Mouse (Mus musculus) heart, embryonic 14.5 days (tissue): Measurements from ENCODE around the gene 2410004B18Rik. TPM values are rescaled to one million over a fixed set of nuclear protein-coding genes. Genes with fewer than 3 reads are reported as not detected.

Source experiments
- ATAC-seq: fragments of 200-750 bp; cut with Nextera tagmentation; 2 replicates; pipeline ENCODE4 v1.8.0; 2017; ENCODE audit warnings: low read depth, moderate TSS enrichment; ENCODE audit not compliant: insufficient number of reproducible peaks, insufficient read depth, low FRiP score
- H3K27ac ChIP-seq, 2 experiments: fragments of 200-500 bp in 1 of 2; fragments of 300-500 bp in 1 of 2; sonication (generic) in 1 of 2; replicated peaks in 1 of 2; 2 replicates each; pipeline ENCODE4 v1.5.1; 2012 to 2014; ENCODE audit warnings: low read depth in 2 of 2, low read length in 2 of 2, control low read depth in 1 of 2, mild to moderate bottlenecking in 1 of 2, mixed read lengths in 1 of 2; ENCODE audit not compliant: control insufficient read depth in 1 of 2, insufficient read depth in 1 of 2
- H3K27me3 ChIP-seq: fragments of 300-500 bp; sonication (generic); 2 replicates; pipeline ENCODE4 v1.6.1; 2014; ENCODE audit warnings: mild to moderate bottlenecking, low read length, control low read depth; ENCODE audit not compliant: control insufficient read depth, insufficient read depth
- H3K36me3 ChIP-seq: fragments of 300-500 bp; sonication (generic); 2 replicates; pipeline ENCODE4 v1.6.1; 2014; ENCODE audit warnings: mild to moderate bottlenecking, control low read depth, low read length, mixed read lengths; ENCODE audit not compliant: control insufficient read depth, insufficient read depth
- H3K4me1 ChIP-seq, 2 experiments: fragments of 200-500 bp in 1 of 2; fragments of 300-500 bp in 1 of 2; sonication (generic) in 1 of 2; 2 replicates each; pipeline ENCODE4 v1.6.1; 2012 to 2014; ENCODE audit warnings: low read length in 2 of 2, control low read depth in 1 of 2, mixed read lengths in 1 of 2; ENCODE audit not compliant: control insufficient read depth in 2 of 2, insufficient read depth in 2 of 2
- H3K4me2 ChIP-seq: fragments of 300-500 bp; sonication (generic); 2 replicates; pipeline ENCODE4 v1.6.1; 2014; ENCODE audit warnings: mild to moderate bottlenecking, low read length
- H3K4me3 ChIP-seq, 2 experiments: fragments of 200-500 bp in 1 of 2; fragments of 300-500 bp in 1 of 2; sonication (generic) in 1 of 2; 2 replicates each; pipeline ENCODE4 v1.5.1; 2012 to 2014; ENCODE audit warnings: low read length in 2 of 2, mild to moderate bottlenecking in 2 of 2, control low read depth in 1 of 2, low read depth in 1 of 2, moderate library complexity in 1 of 2; ENCODE audit not compliant: control insufficient read depth in 1 of 2, insufficient read depth in 1 of 2
- H3K9ac ChIP-seq: fragments of 300-500 bp; sonication (generic); 2 replicates; pipeline ENCODE4 v1.6.1; 2014; ENCODE audit warnings: mild to moderate bottlenecking, low read length
- H3K9me3 ChIP-seq: fragments of 300-500 bp; sonication (generic); 2 replicates; pipeline ENCODE4 v1.6.1; 2016; ENCODE audit warnings: low read length, control low read depth; ENCODE audit not compliant: control insufficient read depth
- WGBS: fragments of 180-500 bp; shearing (Covaris S2); extraction: QIAGEN DNeasy Blood & Tissue Kit; methylation state at CpG from one replicate; pipeline ENCODE4 v1.1.7; 2014; 5-methylcytosine and 5-hydroxymethylcytosine counted together
- polyA plus RNA-seq: library from polyadenylated mRNA; unstranded; fragments of >200 nt; fragmentation: Nextera tagmentation; extraction: Ambion mirVana; gene quantifications from 2 replicates; pipeline ENCODE4 v1.2.1, GENCODE M21; 2014

The 2410004B18Rik gene
- polyA plus RNA-seq, 1 experiment from 2014 or later: 43.1 TPM

GRCm38 (mm10) chr3:145922019-145922854 lies 15.6 kb upstream of the 2410004B18Rik start, which contains the start of gene Bcl10:
Bcl10 (plus strand) TSS chr3:145922804.
- no peak for ATAC-seq
- Histone ChIP-seq H3K4me2 (peak within 1 kb of the TSS; percentile 70), H3K4me1 (peaks cover 3 to 13% of the 10 kb centered on the region in 2 experiments; a peak in 3 of 4 replicates), H3K9me3 (peaks cover 6% of the 10 kb centered on the region; the same call in 1 of the 2 replicates), H3K4me3 (peak within 1 kb of the TSS; percentile 36 to 77; a peak in 3 of 4 replicates), H3K36me3 (no peaks in the 10 kb centered on the region), H3K27me3 (no peaks in the 10 kb centered on the region), H3K9ac (peak within 1 kb of the TSS; percentile 68), H3K27ac (peak within 1 kb of the TSS; percentile 71 to 82)
- WGBS: 23% methylated on average over 11 of the region's 11 CpGs

DNA sequence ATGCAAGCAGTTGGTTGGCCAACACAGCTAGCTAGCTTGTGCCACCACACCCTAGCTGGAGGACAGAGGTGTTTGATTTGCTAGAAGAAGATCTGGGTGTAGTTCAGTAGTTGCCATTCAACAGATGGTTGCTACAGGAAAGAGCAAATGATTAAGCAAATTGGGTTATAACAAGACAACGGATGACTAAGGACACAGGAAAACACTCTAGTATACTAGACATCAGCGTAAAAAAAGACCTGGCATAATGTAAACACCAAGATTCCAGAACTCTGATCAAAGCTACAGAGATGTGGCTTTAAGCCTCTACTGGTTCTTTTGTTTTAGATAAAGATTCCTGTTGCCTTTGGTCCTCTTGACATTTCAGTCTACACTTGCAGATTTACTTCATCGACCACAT lies 14.8 kb upstream of the 2410004B18Rik start:
- Histone ChIP-seq H3K9me3 (peaks cover 6% of the 10 kb centered on the region; the same call in 1 of the 2 replicates), H3K4me2 (no peak overlapping the region), H3K9ac (no peak overlapping the region), H3K4me1 (peaks cover 3 to 13% of the 10 kb centered on the region in 2 experiments; a peak in 3 of 4 replicates), H3K27me3 (no peaks in the 10 kb centered on the region), H3K36me3 (peaks cover 4% of the 10 kb centered on the region), H3K27ac (no peak overlapping the region), H3K4me3 (no peak overlapping the region)
- WGBS: 62% methylated on average over 3 of the region's 3 CpGs
- ATAC-seq: no peak

DNA sequence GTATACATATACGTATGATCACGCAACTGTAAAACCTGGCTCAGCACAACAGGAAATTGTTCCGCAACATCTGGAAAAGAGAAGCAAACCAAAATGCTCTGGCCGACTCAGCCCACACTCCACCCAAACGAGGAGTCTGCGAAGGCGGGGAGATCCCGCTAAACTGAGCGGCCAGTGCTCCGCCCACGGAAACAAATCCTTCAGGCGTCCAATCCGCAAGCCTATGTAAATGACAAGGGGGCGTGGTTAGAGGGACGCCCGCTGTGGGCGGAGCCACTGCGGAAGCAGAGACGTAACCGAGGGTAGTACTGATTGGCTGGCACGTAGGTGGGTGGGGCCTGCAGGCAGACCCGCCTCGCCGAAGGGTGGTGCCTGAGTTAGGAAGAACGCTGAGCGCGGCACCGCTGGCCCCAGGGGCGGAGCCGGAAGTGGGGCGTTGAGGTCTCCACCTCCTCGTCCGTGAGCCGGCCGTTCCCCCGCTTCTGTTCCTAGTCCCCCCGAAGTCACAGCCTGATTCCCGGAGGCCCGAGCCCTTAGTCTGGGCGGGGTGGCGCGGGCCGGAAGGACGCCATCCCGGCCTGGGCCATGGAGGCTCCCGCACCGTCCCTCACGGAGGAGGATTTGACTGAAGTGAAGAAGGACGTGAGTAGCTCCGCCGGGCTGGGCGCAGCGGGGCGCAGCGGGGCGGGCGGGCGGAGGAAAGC lies 13.8 kb upstream of the 2410004B18Rik start:
- peak overlapping the region; percentile 61 to 77 for H3K4me3 ChIP-seq
- peaks cover 3 to 13% of the 10 kb centered on the region in 2 experiments; a peak in 3 of 4 replicates for H3K4me1 ChIP-seq
- under 1% methylated on average over 58 of the region's 58 CpGs for WGBS
- no peaks in the 10 kb centered on the region for H3K27me3 ChIP-seq
- peak overlapping the region; percentile 74 for H3K4me2 ChIP-seq
- no peaks in the 10 kb centered on the region for H3K9me3 ChIP-seq
- H3K9ac ChIP-seq: peak overlapping the region; percentile 92
- peak; percentile 100 for ATAC-seq
- H3K36me3 ChIP-seq: peaks cover 15% of the 10 kb centered on the region
- peak overlapping the region; percentile 87 to 95 for H3K27ac ChIP-seq

GRCm38 (mm10) chr3:145924649-145925337 lies 13.0 kb upstream of the 2410004B18Rik start:
- H3K9me3 ChIP-seq: no peaks in the 10 kb centered on the region
- H3K4me3 ChIP-seq: peak overlapping the region; percentile 61 to 77
- peak overlapping the region; percentile 92 for H3K9ac ChIP-seq
- peak; percentile 6; the same call in 1 of the 2 replicates for ATAC-seq
- H3K27ac ChIP-seq: peak overlapping the region; percentile 87 to 95
- whole genome bisulfite sequencing: 4% methylated on average over 33 of the region's 39 CpGs
- peaks cover 20% of the 10 kb centered on the region for H3K36me3 ChIP-seq
- no peaks in the 10 kb centered on the region for H3K27me3 ChIP-seq
- peak overlapping the region; percentile 74 for H3K4me2 ChIP-seq
- peaks cover 3 to 13% of the 10 kb centered on the region in 2 experiments; a peak in 3 of 4 replicates for H3K4me1 ChIP-seq

DNA sequence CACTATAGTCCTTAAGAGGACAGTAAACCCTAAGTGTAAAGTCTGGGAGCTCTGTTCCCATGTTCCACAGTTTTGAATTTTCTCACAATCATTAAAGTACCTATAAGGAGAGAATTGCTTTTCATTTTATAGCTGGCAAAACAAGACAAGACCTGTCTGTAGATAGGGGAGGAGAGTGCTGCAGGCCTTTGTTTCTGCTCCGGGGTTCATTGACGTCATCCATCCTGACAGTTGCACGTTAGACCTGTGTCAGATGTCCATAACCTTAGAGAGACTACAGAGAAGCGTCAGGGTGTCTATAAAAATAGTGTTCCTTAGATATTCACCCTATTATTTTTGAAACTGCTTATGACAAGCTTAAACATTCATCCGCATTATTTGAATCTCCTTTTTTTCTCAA lies 12.3 kb upstream of the 2410004B18Rik start:
- peaks cover 3 to 13% of the 10 kb centered on the region in 2 experiments; a peak in 3 of 4 replicates for H3K4me1 ChIP-seq
- peak overlapping the region; percentile 74 for H3K4me2 ChIP-seq
- no peaks in the 10 kb centered on the region for H3K27me3 ChIP-seq
- 61% methylated on average over 5 of the region's 5 CpGs for WGBS
- ATAC-seq: no peak
- no peaks in the 10 kb centered on the region for H3K9me3 ChIP-seq
- H3K27ac ChIP-seq: no peak overlapping the region
- H3K36me3 ChIP-seq: peaks cover 26% of the 10 kb centered on the region
- peak overlapping the region; percentile 92 for H3K9ac ChIP-seq
- H3K4me3 ChIP-seq: peak overlapping the region; percentile 12 to 77; a peak in 3 of 4 replicates

DNA sequence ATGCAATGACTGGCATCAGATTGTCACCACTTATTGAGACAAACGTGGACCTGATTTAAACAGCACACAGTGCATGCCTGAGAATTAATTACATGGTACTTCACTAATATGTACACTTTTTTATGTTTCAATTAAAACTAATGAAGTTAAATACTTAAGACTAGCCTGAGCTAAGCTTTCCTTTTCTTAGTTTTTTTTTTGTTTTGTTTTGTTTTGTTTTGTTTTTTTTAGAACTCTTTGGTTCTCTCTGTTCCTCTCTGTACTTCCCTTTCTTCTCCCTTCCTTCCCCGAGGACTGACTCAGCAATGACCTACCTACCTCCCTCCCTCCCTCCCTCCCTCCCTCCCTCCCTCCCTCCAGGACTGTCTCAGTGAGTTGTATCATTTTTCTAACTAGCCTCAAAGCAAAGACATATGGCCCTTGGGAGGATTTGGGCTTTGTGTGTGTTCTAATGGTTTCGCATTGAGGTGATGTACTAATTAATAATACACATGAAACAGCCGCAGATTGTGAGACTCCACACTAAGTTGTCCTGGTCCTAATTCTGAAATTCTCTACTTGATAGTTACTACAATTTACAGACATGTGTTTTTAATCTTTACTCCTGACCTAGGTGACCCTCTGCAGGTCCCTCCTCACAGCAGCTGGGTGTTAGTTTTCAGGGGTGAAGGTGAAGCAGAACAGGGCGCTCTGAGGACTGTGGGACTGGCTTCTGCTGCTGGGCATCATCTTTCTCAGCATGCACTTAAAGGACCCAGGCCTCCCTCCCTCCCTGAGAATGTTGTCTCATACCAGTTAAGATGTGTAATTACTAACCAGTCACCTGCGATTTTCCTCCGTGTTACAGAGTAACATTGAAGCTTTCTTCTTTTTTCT lies 8.1 kb upstream of the 2410004B18Rik start:
- H3K27ac ChIP-seq: no peak overlapping the region
- peaks cover 0 to 13% of the 10 kb centered on the region in 2 experiments; a peak in 3 of 4 replicates for H3K4me1 ChIP-seq
- no peaks in the 10 kb centered on the region for H3K27me3 ChIP-seq
- no peak overlapping the region for H3K4me3 ChIP-seq
- H3K9me3 ChIP-seq: no peaks in the 10 kb centered on the region
- ATAC-seq: no peak
- 75% methylated on average over 7 of the region's 7 CpGs for WGBS
- no peak overlapping the region for H3K9ac ChIP-seq
- H3K4me2 ChIP-seq: no peak overlapping the region
- peaks cover 68% of the 10 kb centered on the region for H3K36me3 ChIP-seq
